25 mouse cellular contexts compared by ENCODE assay signal in the genomic region with DNA sequence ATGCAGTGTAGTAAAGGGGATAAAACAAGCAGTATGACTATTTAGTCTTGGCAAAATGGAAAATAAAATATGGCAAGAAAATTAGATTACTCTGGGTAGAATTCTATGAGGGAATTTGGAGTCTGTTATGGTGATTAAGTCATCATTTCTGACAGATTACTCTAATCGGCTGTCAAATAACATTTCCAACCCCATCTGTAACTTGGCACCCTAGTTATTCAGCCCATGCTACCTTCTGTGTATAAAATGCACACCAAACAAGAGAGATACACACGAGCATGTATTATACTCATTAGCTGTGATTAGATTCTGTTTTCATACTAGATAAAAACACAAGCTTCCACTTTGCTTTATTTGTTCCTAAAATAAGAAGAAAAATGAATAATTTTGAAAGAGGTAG.
"Had no signal": no experiment of that assay in that cellular context is flagged by ENCODE, and none has a peak within 500 bp of the region (broad histone marks: within the 10 kb centered on the region; RNA-seq: fewer than 3 reads in every experiment).

No protein-coding gene starts in this region.

- H3K9me3 ChIP-seq: heart, embryonic 10.5 days; heart, embryonic 13.5 days; heart, embryonic 15.5 days; hindbrain, embryonic 13.5 days; hindbrain, embryonic 15.5 days; kidney, embryonic 15.5 days; limb, embryonic 13.5 days; limb, embryonic 15.5 days; liver, embryonic 12.5 days had no signal

- H3K4me2 ChIP-seq: heart, embryonic 13.5 days; heart, embryonic 15.5 days; hindbrain, embryonic 13.5 days; hindbrain, embryonic 15.5 days; kidney, embryonic 15.5 days; limb, embryonic 13.5 days; limb, embryonic 15.5 days; liver, embryonic 12.5 days had no signal

- H3K4me1 ChIP-seq: heart, embryonic 10.5 days; heart, embryonic 13.5 days; heart, embryonic 15.5 days; hindbrain, embryonic 13.5 days; hindbrain, embryonic 15.5 days; kidney, embryonic 15.5 days; limb, embryonic 13.5 days; limb, embryonic 15.5 days; liver, embryonic 12.5 days had no signal

- H3K27ac ChIP-seq: heart, embryonic 10.5 days; heart, embryonic 13.5 days; heart, embryonic 15.5 days; hindbrain, embryonic 13.5 days; hindbrain, embryonic 15.5 days; hindbrain, postnatal 0 days; kidney, embryonic 15.5 days; kidney, postnatal 0 days; limb, embryonic 13.5 days; limb, embryonic 15.5 days; liver, embryonic 12.5 days; liver, embryonic 14.5 days had no signal

- ATAC-seq: hindbrain, postnatal 0 days; intestine, embryonic 16.5 days; liver, embryonic 12.5 days had no signal

- H3K36me3 ChIP-seq: heart, embryonic 10.5 days; heart, embryonic 13.5 days; heart, embryonic 15.5 days; hindbrain, embryonic 13.5 days; hindbrain, embryonic 15.5 days; kidney, embryonic 15.5 days; limb, embryonic 13.5 days; limb, embryonic 15.5 days; liver, embryonic 12.5 days had no signal

- H3K4me3 ChIP-seq: heart, embryonic 10.5 days; heart, embryonic 13.5 days; heart, embryonic 15.5 days; hindbrain, embryonic 13.5 days; hindbrain, embryonic 15.5 days; kidney, embryonic 15.5 days; limb, embryonic 13.5 days; limb, embryonic 15.5 days; liver, embryonic 12.5 days had no signal

- DNase-seq: gastrocnemius, postnatal 14 days; heart, adult 18-20 months; heart, postnatal 14 days; heart, postnatal 36 days; kidney, adult 11 months; kidney, adult 2 months; kidney, adult 9 months; kidney, postnatal 14 days; kidney, postnatal 36 days; layer of hippocampus, adult 9-11 months; layer of hippocampus, postnatal 36 days; left cerebral cortex, postnatal 4 days had no signal

- H3K27me3 ChIP-seq: heart, embryonic 13.5 days; heart, embryonic 15.5 days; hindbrain, embryonic 13.5 days; hindbrain, embryonic 15.5 days; kidney, embryonic 15.5 days; limb, embryonic 13.5 days; limb, embryonic 15.5 days; liver, embryonic 12.5 days had no signal

- H3K9ac ChIP-seq: heart, embryonic 13.5 days; heart, embryonic 15.5 days; hindbrain, embryonic 13.5 days; hindbrain, embryonic 15.5 days; kidney, embryonic 15.5 days; limb, embryonic 13.5 days; limb, embryonic 15.5 days; liver, embryonic 12.5 days; liver, embryonic 14.5 days had no signal
